Mouse (Mus musculus): ENCODE measurements at regions not wholly inside any gene's neighbourhood (a gene's known extent, or its start where the extent isn't known, plus 50 kb on each side); places are given as distances from the start of the nearest gene placed in this dataset.

GRCm38 (mm10) chr9:41442418-41442817, 280.9 kb upstream of the Ubash3b start:
- TF ChIP-seq POLR2A (IDR thresholded peaks at IDR 0.05; ENCODE audit: control insufficient read depth, extremely low read depth, insufficient read depth, low read length, poor library complexity) (no peak), CTCF (IDR thresholded peaks at IDR 0.05; ENCODE audit: borderline replicate concordance, control insufficient read depth, extremely low read depth, insufficient read depth, low read length, poor library complexity) (no peak)
